Mouse (Mus musculus): ENCODE measurements around the gene Eif3k.

Eif3k gene

GRCm38 (mm10) chr7:28981651-28982273 lies at the start of gene Eif3k, which contains the start of gene Map4k1:
Gene Eif3k, minus strand, starts transcription at chr7:28981864.
Gene Map4k1, plus strand, starts transcription at chr7:28982050.
- DNase-seq (ENCODE audit: low read depth) = peak; percentile 100

DNA sequence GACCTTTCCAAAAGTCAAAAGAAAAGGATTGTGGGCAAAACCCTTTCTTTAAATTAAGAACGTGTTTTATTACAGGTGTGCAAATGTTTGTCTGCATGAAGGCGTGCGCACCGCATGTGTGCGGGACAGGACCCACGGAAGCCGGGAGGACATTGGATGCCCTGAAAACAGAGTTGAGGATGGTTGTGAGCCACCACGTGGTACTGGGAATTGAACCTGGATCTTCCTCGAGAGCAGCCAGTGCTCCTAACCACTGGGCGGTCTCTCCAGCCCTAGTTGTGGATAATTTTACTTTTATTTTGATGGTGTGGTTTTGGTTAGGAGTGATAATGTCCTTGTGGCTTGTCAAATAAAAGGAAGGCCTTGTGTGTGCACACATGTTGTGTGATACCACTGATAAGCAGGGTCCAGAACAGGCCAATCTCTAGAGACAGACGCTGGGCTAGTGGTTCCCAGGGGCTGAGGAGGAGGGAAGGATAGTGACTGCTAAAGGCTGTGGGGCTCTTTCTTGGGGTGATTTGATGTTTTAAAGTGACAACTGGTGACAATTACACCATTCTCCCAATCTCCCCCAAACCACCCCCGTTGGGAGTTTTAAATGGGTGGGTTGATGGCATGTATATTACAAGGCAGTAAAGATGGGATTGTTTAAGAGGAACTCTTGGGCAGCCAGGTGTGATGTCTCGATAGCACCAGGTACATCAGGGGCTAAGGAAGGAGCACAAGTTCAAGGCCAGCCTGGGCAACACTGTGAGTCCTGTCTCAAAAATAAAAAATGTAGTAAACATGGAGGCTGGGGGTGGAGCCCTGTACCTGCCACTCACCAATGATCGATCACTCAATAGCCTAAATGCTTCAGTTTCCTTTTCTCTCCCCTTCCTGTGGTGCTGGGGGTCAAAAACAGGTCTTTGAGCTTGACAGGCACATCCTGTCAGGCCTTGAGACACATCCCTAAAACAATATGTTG lies 48.3 kb upstream of the Eif3k start:
- DNase-seq (ENCODE audit: low read depth) = no peak

GRCm38 (mm10) chr7:29028761-29029160 lies 47.1 kb upstream of the Eif3k start:
- no peak for DNase-seq (ENCODE audit: low read depth)

DNA sequence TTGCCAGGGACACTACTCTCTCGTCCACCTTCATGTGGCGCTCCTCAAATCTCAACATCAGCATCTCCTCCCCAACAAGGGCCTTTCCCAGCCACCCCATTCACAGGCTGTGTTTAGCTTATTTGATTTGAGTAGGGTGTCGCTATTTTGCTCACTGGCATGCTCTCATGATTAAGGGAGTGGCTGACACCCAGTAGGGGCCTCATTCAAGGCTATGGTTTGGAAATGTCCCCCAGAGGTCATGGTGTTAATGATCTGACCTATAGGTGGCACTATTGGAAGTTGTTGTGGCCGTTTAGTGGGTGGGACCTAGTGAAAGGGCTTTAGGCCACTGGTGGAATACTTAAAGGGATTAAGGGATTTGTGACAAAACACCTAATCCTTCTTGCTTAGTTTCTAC lies 45.1 kb upstream of the Eif3k start:
- peak; percentile 55 for DNase-seq (ENCODE audit: low read depth)

GRCm38 (mm10) chr7:29026195-29026594 lies 44.5 kb upstream of the Eif3k start:
- peak; percentile 77 for DNase-seq (ENCODE audit: low read depth)

- peak; percentile 87 for DNase-seq (ENCODE audit: low read depth)
Observed at GRCm38 (mm10) chr7:29025566-29025965, 43.9 kb upstream of the Eif3k start.

GRCm38 (mm10) chr7:29023514-29023913 lies 41.9 kb upstream of the Eif3k start:
- DNase-seq (ENCODE audit: low read depth) = peak; percentile 35

GRCm38 (mm10) chr7:29022479-29022878 lies 40.8 kb upstream of the Eif3k start:
- no peak for DNase-seq (ENCODE audit: low read depth)

- DNase-seq (ENCODE audit: low read depth) = peak; percentile 42
Observed at GRCm38 (mm10) chr7:29019447-29020220, 38.0 kb upstream of the Eif3k start.

DNA sequence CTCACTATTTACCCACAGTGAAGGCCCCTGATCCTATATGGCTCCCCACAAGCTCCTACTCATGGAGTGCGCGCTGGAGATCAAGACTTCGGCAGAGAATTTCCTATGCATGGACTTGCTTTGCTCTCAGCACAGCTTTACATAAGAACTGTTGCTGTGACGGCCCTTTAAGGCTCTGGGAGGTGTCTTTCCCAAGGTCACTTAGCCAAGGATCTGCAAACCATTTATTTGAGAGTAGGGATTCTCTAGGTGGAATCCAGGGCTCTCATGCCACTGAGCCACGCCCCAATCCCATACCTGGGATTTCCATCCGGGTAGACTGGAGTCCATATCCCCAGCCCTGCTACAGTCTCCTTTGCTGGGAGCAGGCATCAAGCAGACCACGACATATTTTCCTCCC lies 35.6 kb upstream of the Eif3k start:
- DNase-seq (ENCODE audit: low read depth) = no peak

GRCm38 (mm10) chr7:29016440-29016839 lies 34.8 kb upstream of the Eif3k start:
- DNase-seq (ENCODE audit: low read depth) = no peak

DNA sequence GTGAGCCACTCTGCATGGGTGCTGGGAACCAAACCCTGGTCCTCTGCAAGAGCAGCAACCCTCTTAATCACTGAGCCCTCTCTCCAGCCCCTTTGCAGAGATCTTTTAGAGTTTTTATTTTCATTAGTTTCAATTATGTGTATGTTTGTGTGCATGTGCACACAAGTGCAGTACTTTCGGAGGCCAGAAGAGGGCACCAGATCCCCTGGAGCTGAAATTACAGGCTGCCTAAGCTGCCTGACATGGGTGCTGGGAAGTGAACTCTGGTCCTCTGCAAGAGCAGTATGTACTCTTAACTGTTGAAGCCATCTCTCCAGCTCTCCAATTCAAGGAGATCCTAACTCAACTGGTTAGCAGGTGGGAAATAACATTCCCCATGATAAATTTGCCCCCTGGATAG lies 33.3 kb upstream of the Eif3k start:
- peak; percentile 43 for DNase-seq (ENCODE audit: low read depth)

DNA sequence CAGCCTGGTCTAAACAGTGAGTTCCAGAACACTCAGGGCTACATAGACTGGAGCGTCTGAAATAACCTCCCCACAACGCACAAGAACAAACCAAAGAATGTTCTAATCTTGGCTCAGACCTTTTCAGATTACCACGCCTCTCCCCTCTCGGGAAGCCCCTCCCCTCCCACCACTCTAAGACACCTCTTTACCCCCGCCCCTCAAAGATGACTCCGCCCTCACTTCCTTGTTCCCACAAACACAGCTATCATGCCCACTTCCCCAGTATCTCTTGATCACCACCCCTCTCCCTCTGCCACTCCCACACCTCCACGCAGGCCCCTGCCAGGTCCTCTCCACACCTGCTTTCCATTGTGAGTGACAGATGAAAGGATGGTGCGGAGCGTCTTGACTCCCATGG lies 27.1 kb upstream of the Eif3k start:
- peak; percentile 64 for DNase-seq (ENCODE audit: low read depth)

GRCm38 (mm10) chr7:29008171-29008570 lies 26.5 kb upstream of the Eif3k start:
- no peak for DNase-seq (ENCODE audit: low read depth)

- DNase-seq (ENCODE audit: low read depth) = no peak
Observed at GRCm38 (mm10) chr7:29007224-29008101, 25.8 kb upstream of the Eif3k start.

GRCm38 (mm10) chr7:29000651-29001605 lies 19.3 kb upstream of the Eif3k start:
- peak; percentile 88 for DNase-seq (ENCODE audit: low read depth)

- DNase-seq (ENCODE audit: low read depth) = no peak
Observed at GRCm38 (mm10) chr7:28993402-28993801, 11.7 kb upstream of the Eif3k start.

DNA sequence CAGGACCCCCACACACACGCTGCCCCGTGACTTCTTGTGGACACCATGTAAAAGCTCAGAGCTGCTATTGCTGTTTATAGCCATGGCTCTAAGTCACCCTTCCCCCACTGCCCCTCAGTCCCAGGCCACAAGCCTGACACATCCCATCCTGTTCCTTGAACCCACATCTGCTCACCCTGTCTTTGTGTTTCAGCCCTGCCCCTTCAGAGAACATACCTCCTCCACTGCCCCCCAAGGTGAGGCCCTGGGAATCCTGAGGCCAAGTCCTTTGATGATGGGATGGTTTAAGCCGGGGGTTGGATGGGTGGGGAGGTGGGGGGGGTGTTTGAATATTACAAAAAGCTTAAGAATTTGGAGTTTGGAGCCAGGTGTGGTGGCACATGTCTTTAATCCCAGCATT lies 11.3 kb upstream of the Eif3k start:
- no peak for DNase-seq (ENCODE audit: low read depth)

- DNase-seq (ENCODE audit: low read depth) = peak; percentile 69
Observed at GRCm38 (mm10) chr7:28991616-28992015, 10.0 kb upstream of the Eif3k start.

GRCm38 (mm10) chr7:28990766-28991273 lies 9.2 kb upstream of the Eif3k start:
- DNase-seq (ENCODE audit: low read depth) = no peak
